ENCODE assay signal across 11 mouse cellular contexts in the genomic region with DNA sequence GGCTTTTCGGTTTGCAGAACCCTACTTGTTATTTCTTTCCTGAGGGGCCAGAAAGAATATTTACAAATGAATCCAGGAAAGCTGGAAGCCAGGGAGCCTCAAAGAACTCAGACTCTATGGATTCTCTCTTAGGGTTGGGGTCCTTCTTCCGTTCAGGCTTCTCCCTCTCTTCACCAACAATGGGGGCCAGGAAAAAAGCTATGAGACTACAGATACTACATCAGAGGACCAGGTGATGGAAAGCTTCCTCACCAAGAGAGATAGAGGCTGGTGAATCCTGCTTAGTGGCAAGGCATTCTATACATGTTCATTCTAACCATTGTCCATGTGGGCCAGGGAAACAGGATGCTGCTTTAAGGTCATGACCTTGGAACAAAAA.
A peak's percentile ranks its signal among the peaks of the same experiment; 100 is the strongest.
DNase-seq lines count a peak whose midpoint lies in the region; ATAC-seq and TF ChIP-seq lines count a peak whose summit lies in the region.
"Had no signal": no experiment of that assay in that cellular context is flagged by ENCODE, and none has a peak within 500 bp of the region (broad histone marks: within the 10 kb centered on the region; RNA-seq: fewer than 3 reads in every experiment).

No protein-coding gene starts in this region.

- H3K36me3 ChIP-seq in forebrain, embryonic 12.5 days (replicated peaks) = no peaks in the 10 kb centered on the region
- no peaks in the 10 kb centered on the region for H3K36me3 ChIP-seq in hindbrain, postnatal 0 days (ENCODE audit: insufficient read depth, low read length)
- no peaks in the 10 kb centered on the region for H3K36me3 ChIP-seq in midbrain, postnatal 0 days (ENCODE audit: insufficient read depth, low read length)

- H3K9ac ChIP-seq in forebrain, embryonic 12.5 days = no peak overlapping the region
- peak overlapping the region; percentile 48 for H3K9ac ChIP-seq in hindbrain, postnatal 0 days (replicated peaks; ENCODE audit: low read length)
- H3K9ac ChIP-seq in midbrain, postnatal 0 days (replicated peaks; ENCODE audit: low read length, poor library complexity, severe bottlenecking) = no peak overlapping the region

- peaks cover 23% of the 10 kb centered on the region for H3K4me1 ChIP-seq in forebrain, embryonic 12.5 days
- H3K4me1 ChIP-seq in hindbrain, postnatal 0 days (ENCODE audit: insufficient read depth, low read length) = peaks cover 11% of the 10 kb centered on the region
- peaks cover 9% of the 10 kb centered on the region; the same call in 1 of the 2 replicates for H3K4me1 ChIP-seq in midbrain, postnatal 0 days (ENCODE audit: insufficient read depth, low read length)

- peak overlapping the region; percentile 53; the same call in 1 of the 2 replicates for H3K4me3 ChIP-seq in layer of hippocampus, adult 2 months
- no peak overlapping the region; the same call in 1 of the 2 replicates for H3K4me3 ChIP-seq in forebrain, embryonic 12.5 days (replicated peaks)
- H3K4me3 ChIP-seq in hindbrain, postnatal 0 days (ENCODE audit: low read length) = peak overlapping the region; percentile 32
- peak overlapping the region; percentile 31; the same call in 1 of the 2 replicates for H3K4me3 ChIP-seq in midbrain, postnatal 0 days (ENCODE audit: low read depth, low read length)

- no peak for TF ChIP-seq CTCF in layer of hippocampus, adult 2 months (conservative IDR thresholded peaks at IDR 0.05)
- no peak for TF ChIP-seq CTCF in hindbrain, postnatal 0 days (IDR thresholded peaks at IDR 0.05; ENCODE audit: low read depth)
- no peak for TF ChIP-seq CTCF in midbrain, postnatal 0 days (IDR thresholded peaks at IDR 0.05)

- 0 out of 2 replicates have a peak, but pooled peaks have one; percentile 14 for ATAC-seq in forebrain, embryonic 12.5 days (ENCODE audit: low FRiP score)
- ATAC-seq in hindbrain, postnatal 0 days = peak; percentile 40; the same call in 1 of the 2 replicates
- ATAC-seq in midbrain, postnatal 0 days (ENCODE audit: low FRiP score) = no peak
- ATAC-seq in cerebellum, adult (ENCODE audit: insufficient number of reproducible peaks, low FRiP score, low TSS enrichment) = no peak
- ATAC-seq: inflammation-experienced regulatory T-cells, adult 6 months had no signal

- no peak overlapping the region for H3K27ac ChIP-seq in layer of hippocampus, adult 2 months
- H3K27ac ChIP-seq in forebrain, embryonic 12.5 days = peak overlapping the region; percentile 77
- peak overlapping the region; percentile 74; the same call in 1 of the 2 replicates for H3K27ac ChIP-seq in hindbrain, postnatal 0 days
- peak overlapping the region; percentile 82 for H3K27ac ChIP-seq in midbrain, postnatal 0 days (ENCODE audit: low read depth, low read length)
- H3K27ac ChIP-seq: macrophage had no signal

- H3K4me2 ChIP-seq in forebrain, embryonic 12.5 days = peak overlapping the region; percentile 49
- H3K4me2 ChIP-seq in hindbrain, postnatal 0 days (ENCODE audit: low read depth, low read length) = peak overlapping the region; percentile 68
- peak overlapping the region; percentile 60 for H3K4me2 ChIP-seq in midbrain, postnatal 0 days (ENCODE audit: low read depth, low read length, poor library complexity, severe bottlenecking)

- no peaks in the 10 kb centered on the region for H3K27me3 ChIP-seq in forebrain, embryonic 12.5 days
- no peaks in the 10 kb centered on the region for H3K27me3 ChIP-seq in hindbrain, postnatal 0 days (ENCODE audit: insufficient read depth, low read length)
- no peaks in the 10 kb centered on the region for H3K27me3 ChIP-seq in midbrain, postnatal 0 days (ENCODE audit: insufficient read depth, low read length)

- H3K9me3 ChIP-seq in forebrain, embryonic 12.5 days = no peaks in the 10 kb centered on the region
- H3K9me3 ChIP-seq in hindbrain, postnatal 0 days (ENCODE audit: low read length) = no peaks in the 10 kb centered on the region
- no peaks in the 10 kb centered on the region for H3K9me3 ChIP-seq in midbrain, postnatal 0 days (ENCODE audit: low read length)

- 23% methylated on average over 2 of the region's 2 CpGs for WGBS in forebrain, embryonic 12.5 days
- WGBS in hindbrain, postnatal 0 days = 4% methylated on average over 2 of the region's 2 CpGs
- 5% methylated on average over 2 of the region's 2 CpGs for WGBS in midbrain, postnatal 0 days

- DNase-seq in layer of hippocampus, adult 2 months (ENCODE audit: low spot score in 2 of 2) = no peak
- no peak for DNase-seq in layer of hippocampus, adult 8-10 months (ENCODE audit: low spot score in 2 of 2)
- DNase-seq in hindbrain, postnatal 0 days (ENCODE audit: low spot score) = no peak
- no peak for DNase-seq in midbrain, postnatal 0 days (ENCODE audit: low spot score)
- DNase-seq in cerebellum, adult 9-11 months = no peak
- no peak for DNase-seq in gastrocnemius, adult 18-20 months (ENCODE audit: low spot score)
- DNase-seq: spleen, adult 18-20 months had no signal

Comparison
In these comparisons a context has a peak if more than half of its experiments do, and no peak if none do; other contexts are left out.
1. ATAC-seq: peak in forebrain, embryonic 12.5 days (single experiment) and hindbrain, postnatal 0 days (single experiment); none in midbrain, postnatal 0 days (single experiment) and cerebellum, adult (single experiment).
2. Peak in every context shown above with its lines, with median percentiles within 50 percentile points of each other: H3K4me2 ChIP-seq.